In genomic region chr17:34170877-34171498, GRCm38 (mm10) we compare ENCODE assay signal across 8 mouse cellular contexts. TPM values are rescaled to one million over a fixed set of nuclear protein-coding genes. Genes with fewer than 3 reads are reported as not detected.
A peak's percentile ranks its signal among the peaks of the same experiment; 100 is the strongest.
DNase-seq lines count a peak whose midpoint lies in the region; ATAC-seq lines count a peak whose summit lies in the region.

No protein-coding gene starts in this region.

- ATAC-seq in cerebellum, adult (ENCODE audit: insufficient number of reproducible peaks, low FRiP score, low TSS enrichment) = no peak; the same call in 1 of the 2 replicates
- peak; percentile 84 for ATAC-seq in common myeloid progenitor, adult 5-6 weeks (replicated peaks; ENCODE audit: low read depth, poor library complexity, severe bottlenecking)
- no peak for ATAC-seq in heart, embryonic 14.5 days (ENCODE audit: insufficient number of reproducible peaks, insufficient read depth, low FRiP score, low read depth)

- WGBS in heart, embryonic 14.5 days = 32% methylated on average over 13 of the region's 13 CpGs

- no peak overlapping the region for H3K4me3 ChIP-seq in heart, embryonic 14.5 days (ENCODE audit: control insufficient read depth in 1 of 2, insufficient read depth in 1 of 2, low read depth in 1 of 2, low read length in 2 of 2)

- H3K4me1 ChIP-seq in heart, embryonic 14.5 days (ENCODE audit: control insufficient read depth in 2 of 2, insufficient read depth in 2 of 2, low read length in 2 of 2) = no peaks in the 10 kb centered on the region

- H3K27me3 ChIP-seq in heart, embryonic 14.5 days (ENCODE audit: control insufficient read depth, insufficient read depth, low read length) = 0 out of 2 replicates have a peak, but pooled peaks cover 3% of the 10 kb centered on the region

- H3K9ac ChIP-seq in heart, embryonic 14.5 days (ENCODE audit: low read length) = no peak overlapping the region

- H3K36me3 ChIP-seq in heart, embryonic 14.5 days (ENCODE audit: control insufficient read depth, insufficient read depth, low read length) = no peaks in the 10 kb centered on the region

- peaks cover 5% of the 10 kb centered on the region for H3K9me3 ChIP-seq in heart, embryonic 14.5 days (ENCODE audit: control insufficient read depth, low read length)

- DNase-seq in cerebellum, adult 11 months = peak; percentile 61
- peak; percentile 91 for DNase-seq in adipocyte (ENCODE audit: low spot score)
- DNase-seq in layer of hippocampus, postnatal 14 days (ENCODE audit: low spot score in 2 of 2) = peak; percentile 81 to 91
- peak; percentile 88 for DNase-seq in lung, postnatal 10 days
- DNase-seq in right cerebral cortex, postnatal 4 days = peak; percentile 87

- no peak overlapping the region for H3K27ac ChIP-seq in heart, embryonic 14.5 days (replicated peaks in 1 of 2; ENCODE audit: control insufficient read depth in 1 of 2, insufficient read depth in 1 of 2, low read depth in 2 of 2, low read length in 2 of 2)

- H3K4me2 ChIP-seq in heart, embryonic 14.5 days (ENCODE audit: low read length) = 0 out of 2 replicates have a peak overlapping the region, but pooled peaks have one; percentile 13

RNA-seq across cellular contexts. Expression of gene Tap1, which starts 16.4 kb away (rescaled TPM):
- total RNA-seq in common myeloid progenitor, adult 5-6 weeks (2017) = 77.8 and 120 TPM in 2 replicates
- 1.7 and 1.9 TPM in 2 replicates for polyA plus RNA-seq in heart, embryonic 14.5 days (2014; fragmentation: Nextera tagmentation; extraction: Ambion mirVana)
- total RNA-seq in layer of hippocampus, postnatal 14 days (2021) = 1 to 10 TPM; 2.8 to 3.2 TPM

RNA-seq across cellular contexts. Expression of gene Psmb9, which starts 16.6 kb away (rescaled TPM):
- 75.3 and 119 TPM in 2 replicates for total RNA-seq in common myeloid progenitor, adult 5-6 weeks (2017)
- polyA plus RNA-seq in heart, embryonic 14.5 days (2014; fragmentation: Nextera tagmentation; extraction: Ambion mirVana) = 1.6 and 1.7 TPM in 2 replicates
- 1 to 10 TPM; 1.1 to 1.8 TPM for total RNA-seq in layer of hippocampus, postnatal 14 days (2021)

RNA-seq across cellular contexts. Expression of gene H2-DMb1, which starts 18.1 kb away (rescaled TPM):
- 31.9 and 35.1 TPM in 2 replicates for total RNA-seq in common myeloid progenitor, adult 5-6 weeks (2017)
- polyA plus RNA-seq in heart, embryonic 14.5 days (2014; fragmentation: Nextera tagmentation; extraction: Ambion mirVana) = 0.38 and 0.62 TPM in 2 replicates
- total RNA-seq in layer of hippocampus, postnatal 14 days (2021) = under 1 TPM; 0.65 to 0.98 TPM

RNA-seq across cellular contexts. Expression of gene Psmb8, which starts 26.5 kb away (rescaled TPM):
- 480 and 499 TPM in 2 replicates for total RNA-seq in common myeloid progenitor, adult 5-6 weeks (2017)
- 4.4 and 4.6 TPM in 2 replicates for polyA plus RNA-seq in heart, embryonic 14.5 days (2014; fragmentation: Nextera tagmentation; extraction: Ambion mirVana)
- total RNA-seq in layer of hippocampus, postnatal 14 days (2021) = 1 to 10 TPM; 2.5 to 2.6 TPM

RNA-seq across cellular contexts. Expression of gene H2-DMb2, which starts 27.9 kb away (rescaled TPM):
- 3.3 and 5.5 TPM in 2 replicates for total RNA-seq in common myeloid progenitor, adult 5-6 weeks (2017)
- polyA plus RNA-seq in heart, embryonic 14.5 days (2014; fragmentation: Nextera tagmentation; extraction: Ambion mirVana) = 0.32 and 0.36 TPM in 2 replicates
- 1 to 10 TPM in 1 of 2 experiments, under 1 TPM in 1; 0.55 to 1.0 TPM for total RNA-seq in layer of hippocampus, postnatal 14 days (2021)

Comparison
In these comparisons a context has a peak if more than half of its experiments do, and no peak if none do; other contexts are left out.
1. RNA of gene Tap1, which starts 16.4 kb away (total RNA-seq): 77.8 to 120 TPM in common myeloid progenitor, adult 5-6 weeks; 2.8 to 3.2 TPM in layer of hippocampus, postnatal 14 days; every median in the first group is over 10 times any median in the second.
2. RNA of gene Psmb9, which starts 16.6 kb away (total RNA-seq): 75.3 to 119 TPM in common myeloid progenitor, adult 5-6 weeks; 1.1 to 1.8 TPM in layer of hippocampus, postnatal 14 days; every median in the first group is over 10 times any median in the second.
3. RNA of gene H2-DMb1, which starts 18.1 kb away (total RNA-seq): 31.9 to 35.1 TPM in common myeloid progenitor, adult 5-6 weeks; 0.65 to 0.98 TPM in layer of hippocampus, postnatal 14 days; every median in the first group is over 10 times any median in the second.
4. Peak in every context shown above with its lines, with median percentiles within 50 percentile points of each other: DNase-seq.